ENCODE assay signal across 27 mouse cellular contexts in the genomic region with DNA sequence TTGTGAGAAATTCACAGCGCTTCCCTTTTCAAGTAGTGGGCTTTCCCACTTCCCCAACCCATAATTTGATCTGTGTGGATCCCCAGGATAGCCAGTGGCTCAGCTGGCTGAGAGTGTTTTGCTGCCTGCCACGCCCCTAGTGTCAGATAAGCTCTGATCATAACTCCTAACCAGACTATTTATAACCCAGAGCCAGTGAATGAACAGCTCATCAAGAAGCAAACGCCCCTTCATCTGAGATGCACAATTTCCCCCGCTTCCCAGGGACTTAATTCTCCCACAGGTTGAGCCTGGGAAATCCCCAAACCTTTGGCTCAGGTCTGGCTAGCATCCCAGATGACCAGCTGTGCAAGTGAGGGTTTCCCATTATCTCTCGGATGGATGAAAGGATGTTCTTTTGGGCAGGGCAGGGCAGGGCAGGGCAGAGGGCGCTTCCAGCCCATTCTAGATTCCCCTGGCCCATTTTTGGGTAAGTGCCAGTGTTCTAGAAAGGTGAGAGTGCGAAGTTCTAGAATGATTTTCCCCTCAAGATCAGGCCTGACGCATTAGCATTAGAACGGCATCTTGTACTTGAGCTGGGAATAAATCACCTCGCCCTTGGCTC. TPM values are rescaled to one million over a fixed set of nuclear protein-coding genes. Genes with fewer than 3 reads are reported as not detected.
DNase-seq lines count a peak whose midpoint lies in the region; ATAC-seq and TF ChIP-seq lines count a peak whose summit lies in the region.
"Had no signal": no experiment of that assay in that cellular context is flagged by ENCODE, and none has a peak within 500 bp of the region (broad histone marks: within the 10 kb centered on the region; RNA-seq: fewer than 3 reads in every experiment).

A gene (plus strand): TSS at position 554 of the 604 bp plus-strand sequence.

- 0 out of 2 replicates have a peak, but pooled peaks cover 9% of the 10 kb centered on the region for H3K27me3 ChIP-seq in heart, embryonic 11.5 days (ENCODE audit: control insufficient read depth, insufficient read depth, low read length)
- H3K27me3 ChIP-seq in heart, adult 2 months (ENCODE audit: control insufficient read depth, insufficient read depth, low read length) = no peaks in the 10 kb centered on the region
- H3K27me3 ChIP-seq in intestine, embryonic 16.5 days (replicated peaks; ENCODE audit: control insufficient read depth, insufficient read depth, low read length) = no peaks in the 10 kb centered on the region; the same call in none of the 2 replicates
- H3K27me3 ChIP-seq in intestine, embryonic 15.5 days (replicated peaks) = no peaks in the 10 kb centered on the region; the same call in 1 of the 2 replicates
- H3K27me3 ChIP-seq in testis, adult 2 months (ENCODE audit: control insufficient read depth, insufficient read depth, low read length) = no peaks in the 10 kb centered on the region
- no peaks in the 10 kb centered on the region for H3K27me3 ChIP-seq in kidney, embryonic 16.5 days (ENCODE audit: insufficient read depth, low read length)

- intact Hi-C loops in heart, adult 2 months (cut with DNase I) = no loop called here

- no peak for ATAC-seq in heart, embryonic 11.5 days (replicated peaks; ENCODE audit: insufficient number of reproducible peaks, low FRiP score, low TSS enrichment)
- ATAC-seq in intestine, embryonic 16.5 days = no peak
- ATAC-seq in intestine, embryonic 15.5 days = no peak
- no peak for ATAC-seq in kidney, embryonic 16.5 days (ENCODE audit: low FRiP score, low TSS enrichment)
- ATAC-seq: inflammation-experienced regulatory T-cells, adult 6 months; lung, postnatal 0 days had no signal

- no peaks in the 10 kb centered on the region for H3K79me2 ChIP-seq in heart, adult 2 months (replicated peaks; ENCODE audit: control insufficient read depth, insufficient read depth, low read length)

- H3K4me2 ChIP-seq in heart, embryonic 11.5 days = 0 out of 2 replicates have a peak within 1 kb of the TSS, but pooled peaks have one; percentile 8
- no peak within 1 kb of the TSS for H3K4me2 ChIP-seq in intestine, embryonic 16.5 days (ENCODE audit: low read depth, low read length)
- no peak within 1 kb of the TSS for H3K4me2 ChIP-seq in intestine, embryonic 15.5 days (replicated peaks)
- H3K4me2 ChIP-seq in kidney, embryonic 16.5 days (replicated peaks; ENCODE audit: low read depth, low read length) = no peak within 1 kb of the TSS
- H3K4me2 ChIP-seq: hindbrain, embryonic 12.5 days; limb, embryonic 12.5 days; liver, embryonic 15.5 days; midbrain, embryonic 12.5 days; neural tube, embryonic 15.5 days had no signal

- H3K36me3 ChIP-seq in heart, embryonic 11.5 days (ENCODE audit: control insufficient read depth, insufficient read depth, low read length) = no peaks in the 10 kb centered on the region
- no peaks in the 10 kb centered on the region for H3K36me3 ChIP-seq in heart, adult 2 months (ENCODE audit: control insufficient read depth, insufficient read depth, low read length)
- H3K36me3 ChIP-seq in intestine, embryonic 16.5 days (ENCODE audit: control insufficient read depth, insufficient read depth, low read length) = no peaks in the 10 kb centered on the region
- H3K36me3 ChIP-seq in intestine, embryonic 15.5 days = no peaks in the 10 kb centered on the region
- H3K36me3 ChIP-seq in testis, adult 2 months (ENCODE audit: control insufficient read depth, insufficient read depth, low read length) = no peaks in the 10 kb centered on the region
- H3K36me3 ChIP-seq in kidney, embryonic 16.5 days (ENCODE audit: insufficient read depth, low read length) = no peaks in the 10 kb centered on the region
- H3K36me3 ChIP-seq: forebrain, embryonic 10.5 days; hindbrain, embryonic 12.5 days; limb, embryonic 12.5 days; liver, embryonic 15.5 days; midbrain, embryonic 12.5 days; neural tube, embryonic 15.5 days had no signal

- H3K4me1 ChIP-seq in heart, embryonic 11.5 days (ENCODE audit: control insufficient read depth, insufficient read depth, low read length) = peaks cover 25% of the 10 kb centered on the region
- H3K4me1 ChIP-seq in heart, adult 2 months (ENCODE audit: control insufficient read depth, insufficient read depth, low read length) = peaks cover 4% of the 10 kb centered on the region
- peaks cover 11% of the 10 kb centered on the region for H3K4me1 ChIP-seq in intestine, embryonic 16.5 days (ENCODE audit: control insufficient read depth, insufficient read depth, low read length)
- peaks cover 14% of the 10 kb centered on the region for H3K4me1 ChIP-seq in intestine, embryonic 15.5 days (replicated peaks)
- H3K4me1 ChIP-seq in testis, adult 2 months (ENCODE audit: control insufficient read depth, insufficient read depth, low read length) = peaks cover 3% of the 10 kb centered on the region
- H3K4me1 ChIP-seq in kidney, embryonic 16.5 days (ENCODE audit: insufficient read depth, low read length) = peaks cover 11% of the 10 kb centered on the region

- TF ChIP-seq CTCF in heart, adult 2 months (IDR thresholded peaks at IDR 0.05) = no peak
- no peak for TF ChIP-seq CTCF in testis, adult 2 months (IDR thresholded peaks at IDR 0.05; ENCODE audit: control insufficient read depth, insufficient read depth, insufficient replicate concordance, low read depth, low read length)

- DNase-seq in heart, adult 2 months = no peak
- DNase-seq in testis, postnatal 14 days (ENCODE audit: low spot score) = no peak
- DNase-seq: adrenal gland, adult 2 months; cerebellum, adult 8-10 months; kidney, postnatal 4 days; right cerebral cortex, postnatal 25 days; thymus, postnatal 14 days had no signal

- H3K27ac ChIP-seq in heart, embryonic 11.5 days (ENCODE audit: low read depth, low read length) = no peak within 1 kb of the TSS
- H3K27ac ChIP-seq in heart, adult 2 months = no peak within 1 kb of the TSS
- no peak within 1 kb of the TSS for H3K27ac ChIP-seq in intestine, embryonic 16.5 days (ENCODE audit: low read length)
- H3K27ac ChIP-seq in intestine, embryonic 15.5 days = no peak within 1 kb of the TSS
- H3K27ac ChIP-seq in testis, adult 2 months (ENCODE audit: control insufficient read depth, insufficient read depth, low read depth, low read length) = peak within 1 kb of the TSS; percentile 51; the same call in 1 of the 2 replicates
- no peak within 1 kb of the TSS for H3K27ac ChIP-seq in kidney, embryonic 16.5 days (ENCODE audit: low read length)
- H3K27ac ChIP-seq: forebrain, embryonic 10.5 days; hindbrain, embryonic 12.5 days; limb, embryonic 12.5 days; liver, embryonic 15.5 days; midbrain, embryonic 12.5 days; neural tube, embryonic 15.5 days had no signal

- WGBS in heart, embryonic 11.5 days (ENCODE audit: insufficient replicate concordance) = 51% methylated on average over 10 of the region's 10 CpGs
- WGBS in heart, adult 2 months = 39% methylated on average over 10 of the region's 10 CpGs
- WGBS in intestine, embryonic 16.5 days = 55% methylated on average over 10 of the region's 10 CpGs
- 51% methylated on average over 10 of the region's 10 CpGs for WGBS in intestine, embryonic 15.5 days
- WGBS in kidney, embryonic 16.5 days = 53% methylated on average over 10 of the region's 10 CpGs

- H3K9me3 ChIP-seq in heart, embryonic 11.5 days (replicated peaks; ENCODE audit: control insufficient read depth, low read length) = no peaks in the 10 kb centered on the region
- no peaks in the 10 kb centered on the region for H3K9me3 ChIP-seq in intestine, embryonic 16.5 days (ENCODE audit: control insufficient read depth, low read length)
- no peaks in the 10 kb centered on the region for H3K9me3 ChIP-seq in intestine, embryonic 15.5 days
- H3K9me3 ChIP-seq in kidney, embryonic 16.5 days (ENCODE audit: low read length) = no peaks in the 10 kb centered on the region
- H3K9me3 ChIP-seq: forebrain, embryonic 10.5 days; hindbrain, embryonic 12.5 days; limb, embryonic 12.5 days; liver, embryonic 15.5 days; midbrain, embryonic 12.5 days; neural tube, embryonic 15.5 days had no signal

- TF ChIP-seq POLR2A in heart, adult 2 months (IDR thresholded peaks at IDR 0.05; ENCODE audit: insufficient read depth, low read depth, low read length) = no peak
- TF ChIP-seq POLR2A in testis, adult 2 months (IDR thresholded peaks at IDR 0.05; ENCODE audit: control insufficient read depth, low read depth, low read length) = no peak

- TF ChIP-seq EP300 in heart, adult 2 months (IDR thresholded peaks at IDR 0.05; ENCODE audit: insufficient read depth, low read depth, low read length) = no peak

- no peak within 1 kb of the TSS for H3K9ac ChIP-seq in heart, embryonic 11.5 days (ENCODE audit: low read depth, low read length)
- H3K9ac ChIP-seq in heart, adult 2 months (ENCODE audit: low read depth, low read length) = no peak within 1 kb of the TSS
- H3K9ac ChIP-seq in intestine, embryonic 16.5 days (ENCODE audit: low read depth, low read length) = 0 out of 2 replicates have a peak within 1 kb of the TSS, but pooled peaks have one; percentile 7
- no peak within 1 kb of the TSS for H3K9ac ChIP-seq in intestine, embryonic 15.5 days
- H3K9ac ChIP-seq in kidney, embryonic 16.5 days (replicated peaks; ENCODE audit: low read length) = no peak within 1 kb of the TSS
- H3K9ac ChIP-seq: hindbrain, embryonic 12.5 days; limb, embryonic 12.5 days; liver, embryonic 15.5 days; midbrain, embryonic 12.5 days; neural tube, embryonic 15.5 days had no signal

- H3K4me3 ChIP-seq in heart, embryonic 11.5 days (ENCODE audit: low read depth, low read length) = no peak within 1 kb of the TSS
- H3K4me3 ChIP-seq in heart, adult 2 months = no peak within 1 kb of the TSS
- H3K4me3 ChIP-seq in intestine, embryonic 16.5 days (ENCODE audit: low read length) = no peak within 1 kb of the TSS
- no peak within 1 kb of the TSS for H3K4me3 ChIP-seq in intestine, embryonic 15.5 days (replicated peaks)
- peak within 1 kb of the TSS; percentile 72 for H3K4me3 ChIP-seq in testis, adult 2 months (ENCODE audit: control insufficient read depth, low read depth, low read length)
- H3K4me3 ChIP-seq in kidney, embryonic 16.5 days (ENCODE audit: low read length) = no peak within 1 kb of the TSS
- H3K4me3 ChIP-seq: forebrain, embryonic 10.5 days; hindbrain, embryonic 12.5 days; limb, embryonic 12.5 days; liver, embryonic 15.5 days; midbrain, embryonic 12.5 days; neural tube, embryonic 15.5 days had no signal

RNA-seq across cellular contexts. Expression of the gene that starts here (rescaled TPM):
- polyA plus RNA-seq in heart, embryonic 11.5 days (2014; fragmentation: Nextera tagmentation; extraction: Ambion mirVana) = not detected in 2 replicates
- not detected for total RNA-seq in heart, adult 2 months (2021)
- not detected in 2 replicates for polyA plus RNA-seq in heart, adult 2 months (2012; rRNA removed)
- polyA plus RNA-seq in intestine, embryonic 16.5 days (2015; fragmentation: Nextera tagmentation; extraction: Ambion mirVana) = not detected in 2 replicates
- polyA plus RNA-seq in intestine, embryonic 15.5 days (2015; fragmentation: Nextera tagmentation; extraction: Ambion mirVana) = not detected in 2 replicates
- polyA plus RNA-seq in testis, adult 2 months (2012; rRNA removed) = 18.7 and 19.2 TPM in 2 replicates
- polyA plus RNA-seq in kidney, embryonic 16.5 days (2015; fragmentation: Nextera tagmentation; extraction: Ambion mirVana) = not detected in 2 replicates
- total RNA-seq: adrenal gland, adult 2 months; CH12.LX; gastrocnemius, adult 18-20 months; granulocyte monocyte progenitor cell, adult 5-6 weeks; left cerebral cortex, postnatal 10 days had no signal
- polyA plus RNA-seq: adrenal gland, adult 2 months; hindbrain, embryonic 12.5 days; inflammation-experienced regulatory T-cells, adult 6 months; kidney, embryonic 14.5 days; limb, embryonic 12.5 days; liver, embryonic 15.5 days; lung, postnatal 0 days; midbrain, embryonic 12.5 days; neural tube, embryonic 15.5 days; spleen, adult 2 months; stomach, embryonic 14.5 days had no signal

Comparison
In these comparisons a context has a peak if more than half of its experiments do, and no peak if none do; other contexts are left out.
1. RNA of the gene that starts here (polyA plus RNA-seq): 18.7 to 19.2 TPM in testis, adult 2 months; not detected in kidney, embryonic 16.5 days, not detected in intestine, embryonic 15.5 days, not detected in heart, embryonic 11.5 days, not detected in heart, adult 2 months and not detected in intestine, embryonic 16.5 days; every median in the first group is over 10 times any median in the second.